Mouse (Mus musculus): ENCODE measurements at regions not wholly inside any gene's neighbourhood (a gene's known extent, or its start where the extent isn't known, plus 50 kb on each side); places are given as distances from the start of the nearest gene placed in this dataset.

DNA sequence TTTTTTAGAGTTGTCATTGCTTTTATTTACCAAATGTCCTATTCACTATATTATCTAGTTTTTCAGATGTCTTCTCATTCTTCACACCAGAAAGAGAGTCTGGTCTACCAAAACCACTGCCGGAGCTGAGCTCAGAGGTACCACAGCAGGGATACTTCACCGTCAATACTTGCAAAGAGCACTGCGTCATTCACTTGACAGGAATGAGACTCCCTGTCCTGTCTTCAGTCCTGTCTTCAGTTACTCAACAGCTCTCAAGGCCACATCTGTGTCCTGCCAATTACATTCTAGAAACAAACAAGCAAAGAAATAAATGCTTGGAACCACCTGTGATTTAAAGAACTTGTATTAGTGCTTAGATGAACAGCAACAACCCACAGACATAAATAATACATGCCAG lies 194.6 kb upstream of the Ap5m1 start:
- TF ChIP-seq USF1 (IDR thresholded peaks at IDR 0.05; ENCODE audit: low read depth): no peak
- no peak for TF ChIP-seq POLR2A (IDR thresholded peaks at IDR 0.05; ENCODE audit: insufficient read length, low read depth)
- no peak for TF ChIP-seq MYOG (IDR thresholded peaks at IDR 0.05; ENCODE audit: control insufficient read depth in 1 of 3, insufficient read depth in 1 of 3, insufficient read length in 2 of 3, low read depth in 2 of 3)
- no peak for TF ChIP-seq REST (IDR thresholded peaks at IDR 0.05; ENCODE audit: insufficient read depth, insufficient read length)
- no peak for TF ChIP-seq TCF12 (IDR thresholded peaks at IDR 0.05; ENCODE audit: insufficient read depth, poor library complexity, severe bottlenecking)
- TF ChIP-seq TCF3 (IDR thresholded peaks at IDR 0.05; ENCODE audit: insufficient read length, low read depth): no peak
- TF ChIP-seq CEBPB (IDR thresholded peaks at IDR 0.05; ENCODE audit: insufficient read depth, poor library complexity, severe bottlenecking): no peak
- TF ChIP-seq POLR2AphosphoS2 (IDR thresholded peaks at IDR 0.05; ENCODE audit: insufficient read length, low read depth): no peak
- no peak for TF ChIP-seq MYOD1 (IDR thresholded peaks at IDR 0.05; ENCODE audit: control insufficient read depth in 1 of 3, insufficient read length in 2 of 3, low read depth in 2 of 3)
- TF ChIP-seq MAX (IDR thresholded peaks at IDR 0.05; ENCODE audit: low read depth): no peak
- no peak for TF ChIP-seq SRF (IDR thresholded peaks at IDR 0.05; ENCODE audit: control insufficient read depth, insufficient read length, low read depth)
- TF ChIP-seq E2F4 (IDR thresholded peaks at IDR 0.05; ENCODE audit: insufficient read depth): no peak
